Mouse (Mus musculus): ENCODE measurements around the gene Tars2.

Gene Tars2

DNA sequence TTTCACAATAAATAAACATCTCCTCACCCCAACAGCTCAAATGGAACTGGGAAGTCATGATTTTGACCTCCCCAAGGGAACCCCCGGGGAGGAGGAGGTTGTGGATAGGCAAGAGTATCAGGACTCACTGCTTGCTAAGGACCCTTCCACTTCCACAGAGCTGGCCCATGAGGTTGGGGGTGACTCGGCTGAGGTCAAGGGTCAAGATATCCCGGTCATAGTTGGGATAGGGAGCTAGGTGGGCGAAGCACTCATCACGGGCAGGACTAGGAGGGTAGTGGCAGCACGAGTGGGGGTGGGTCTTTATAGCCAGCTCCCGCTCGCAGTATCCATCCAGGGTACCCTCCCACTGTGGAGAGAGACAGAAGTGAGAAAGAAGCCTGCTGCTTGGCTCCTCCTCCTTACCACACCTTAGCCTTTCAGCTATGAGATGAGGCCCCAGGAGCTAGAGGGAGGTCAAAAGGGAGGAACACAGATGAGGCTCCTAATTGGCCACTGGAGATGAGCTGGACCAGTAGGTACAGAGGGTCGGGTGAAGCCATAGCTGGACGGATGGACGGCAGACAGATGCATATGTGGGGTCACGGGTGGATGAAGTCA, 24.8 kb downstream of the Tars2 start:
- ATAC-seq (ENCODE audit: insufficient number of reproducible peaks, low FRiP score, low TSS enrichment): no peak

DNA sequence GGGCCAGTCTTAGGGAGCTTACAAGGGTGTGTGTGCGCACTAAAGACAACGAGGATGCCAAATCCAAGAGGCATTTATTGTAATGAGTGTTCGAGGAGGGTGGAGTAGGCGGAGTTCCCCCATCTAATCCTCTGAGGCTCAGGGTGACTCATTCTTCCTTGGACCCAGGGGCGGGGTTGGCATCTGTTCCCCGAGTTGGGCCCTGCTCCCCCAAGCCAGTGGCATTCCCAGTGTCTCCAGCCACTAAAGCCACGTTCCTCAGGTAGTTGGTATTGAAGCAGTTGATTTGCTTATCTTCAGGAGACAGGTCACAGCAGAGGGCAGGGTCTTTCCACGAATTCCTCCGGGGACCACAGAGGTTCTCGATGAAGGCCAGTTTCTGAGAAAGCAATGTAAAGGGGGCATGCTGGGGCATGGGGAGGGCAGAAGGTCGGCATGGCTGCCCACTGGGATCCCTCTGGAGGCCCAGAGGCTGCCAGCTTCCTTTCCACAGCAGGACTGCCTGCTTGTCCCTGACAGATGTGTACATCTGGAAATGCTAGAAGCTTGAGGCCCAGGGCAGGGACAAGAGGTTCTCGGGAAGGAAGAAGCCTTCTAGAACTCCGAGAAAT, 25.8 kb downstream of the Tars2 start:
- no peak for ATAC-seq (ENCODE audit: insufficient number of reproducible peaks, low FRiP score, low TSS enrichment)

DNA sequence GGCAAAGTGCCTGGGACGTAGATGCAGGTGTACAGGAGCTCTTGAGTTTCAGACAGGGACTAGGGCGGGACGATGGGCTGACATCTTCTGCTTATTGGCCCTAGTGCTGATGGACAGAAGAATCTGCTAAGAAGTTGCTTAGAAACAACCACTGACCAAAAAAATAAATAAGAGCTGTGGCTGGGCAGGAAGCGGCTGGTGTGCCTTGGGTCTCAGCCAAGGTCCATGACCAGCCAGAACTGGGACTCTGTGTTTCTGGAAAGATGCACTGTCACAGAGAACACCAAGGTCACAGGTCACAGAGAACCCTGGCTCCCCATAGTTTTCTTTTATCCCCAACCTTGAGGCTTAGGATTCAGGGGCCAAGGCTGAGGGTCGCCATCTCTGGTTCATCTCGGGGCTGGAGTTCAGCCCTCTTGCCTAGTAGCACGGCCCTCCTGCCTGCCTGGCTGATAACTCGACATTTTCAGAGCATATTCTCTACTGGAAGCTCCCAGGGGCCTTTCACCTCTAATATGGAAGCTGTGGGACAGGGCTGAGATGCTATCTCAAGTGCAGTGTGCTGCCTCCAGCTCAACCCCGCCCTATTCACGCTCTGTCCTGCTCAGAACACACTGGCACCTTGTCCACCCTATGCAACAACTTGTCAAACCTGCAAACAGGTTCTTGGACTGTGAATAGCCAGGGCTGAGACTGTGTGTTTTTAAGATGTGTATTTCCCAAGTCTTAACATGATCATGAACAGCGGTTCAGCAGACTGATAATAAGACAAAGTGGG, 27.1 kb downstream of the Tars2 start:
- ATAC-seq (ENCODE audit: insufficient number of reproducible peaks, low FRiP score, low TSS enrichment): no peak

DNA sequence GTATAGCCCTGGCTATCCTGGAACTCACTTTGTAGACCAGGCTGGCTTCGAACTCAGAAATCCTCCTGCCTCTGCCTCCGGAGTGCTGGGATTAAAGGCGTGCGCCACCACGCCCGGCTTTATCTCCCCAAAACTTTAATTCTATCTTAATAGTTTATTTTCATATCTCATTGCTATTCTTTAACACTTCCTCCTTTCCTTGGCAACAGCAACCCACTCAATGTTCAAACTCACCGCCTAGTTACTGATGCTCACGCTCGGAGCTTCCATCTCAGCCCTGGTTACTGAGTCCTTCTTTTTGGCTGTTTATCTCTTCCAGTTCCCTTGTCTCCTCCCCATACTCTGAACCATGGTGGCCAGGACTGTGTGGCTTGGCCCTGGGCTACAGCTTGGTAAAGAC, 27.7 kb downstream of the Tars2 start:
- no peak for ATAC-seq (ENCODE audit: insufficient number of reproducible peaks, low FRiP score, low TSS enrichment)

DNA sequence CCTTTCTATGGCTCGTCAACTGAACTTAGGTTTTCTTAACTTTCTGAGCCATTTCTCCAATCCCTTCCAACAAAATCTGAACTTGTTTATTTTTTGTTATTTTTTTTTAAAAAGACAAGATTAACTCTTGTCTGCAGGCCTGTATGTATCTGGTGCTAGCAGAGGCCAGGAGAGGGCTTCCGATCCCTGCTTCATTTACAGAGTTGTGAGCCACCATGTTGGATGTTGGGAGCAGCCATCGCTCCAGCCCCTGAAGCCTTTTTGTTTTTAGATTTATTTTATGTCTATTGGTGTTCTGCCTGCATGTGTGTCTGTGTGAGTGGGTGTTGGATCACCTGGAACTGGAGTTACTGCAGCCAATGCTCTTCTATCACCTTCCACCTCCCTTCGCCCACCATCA, 28.2 kb downstream of the Tars2 start:
- no peak for ATAC-seq (ENCODE audit: insufficient number of reproducible peaks, low FRiP score, low TSS enrichment)

DNA sequence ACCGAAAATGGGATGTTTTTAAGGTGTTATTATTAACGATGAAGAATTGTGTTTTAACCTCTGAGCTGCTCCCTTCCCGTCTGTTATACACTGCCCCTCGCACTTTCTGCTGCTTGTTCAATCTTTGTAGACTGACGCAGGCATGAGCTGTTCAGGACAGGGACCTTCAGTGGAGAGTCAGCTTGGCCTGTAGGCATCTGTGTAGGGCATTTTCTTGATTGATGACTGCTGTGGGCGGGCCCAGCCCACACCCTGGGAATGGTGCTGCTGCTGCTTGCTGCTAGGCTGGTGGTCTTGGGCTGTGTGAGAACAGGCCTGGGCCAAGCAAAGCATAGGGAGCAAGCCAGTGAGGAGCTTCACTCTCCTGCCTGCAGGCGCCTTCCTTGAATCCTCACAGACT, 29.6 kb downstream of the Tars2 start:
- ATAC-seq (ENCODE audit: insufficient number of reproducible peaks, low FRiP score, low TSS enrichment): no peak

DNA sequence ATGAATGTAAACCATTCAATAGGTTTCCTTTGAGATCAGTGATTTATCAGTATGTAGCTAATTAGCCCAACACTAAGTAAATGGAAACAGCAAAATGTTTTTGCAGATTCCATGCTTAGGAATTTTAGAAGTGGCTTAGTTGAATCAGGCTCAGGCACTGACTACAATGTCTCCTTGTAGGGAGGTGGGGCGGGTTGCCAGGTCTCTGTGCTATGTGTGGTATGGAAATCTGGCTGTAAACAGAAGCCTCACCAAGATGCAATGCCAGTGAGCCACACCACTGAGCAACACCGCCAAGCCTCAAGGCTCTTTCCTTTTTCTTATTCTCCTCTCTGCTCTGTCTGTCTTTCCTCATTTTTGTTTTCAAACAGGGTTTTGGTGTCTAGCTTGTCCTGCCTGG, 31.1 kb downstream of the Tars2 start:
- ATAC-seq (ENCODE audit: insufficient number of reproducible peaks, low FRiP score, low TSS enrichment): no peak

DNA sequence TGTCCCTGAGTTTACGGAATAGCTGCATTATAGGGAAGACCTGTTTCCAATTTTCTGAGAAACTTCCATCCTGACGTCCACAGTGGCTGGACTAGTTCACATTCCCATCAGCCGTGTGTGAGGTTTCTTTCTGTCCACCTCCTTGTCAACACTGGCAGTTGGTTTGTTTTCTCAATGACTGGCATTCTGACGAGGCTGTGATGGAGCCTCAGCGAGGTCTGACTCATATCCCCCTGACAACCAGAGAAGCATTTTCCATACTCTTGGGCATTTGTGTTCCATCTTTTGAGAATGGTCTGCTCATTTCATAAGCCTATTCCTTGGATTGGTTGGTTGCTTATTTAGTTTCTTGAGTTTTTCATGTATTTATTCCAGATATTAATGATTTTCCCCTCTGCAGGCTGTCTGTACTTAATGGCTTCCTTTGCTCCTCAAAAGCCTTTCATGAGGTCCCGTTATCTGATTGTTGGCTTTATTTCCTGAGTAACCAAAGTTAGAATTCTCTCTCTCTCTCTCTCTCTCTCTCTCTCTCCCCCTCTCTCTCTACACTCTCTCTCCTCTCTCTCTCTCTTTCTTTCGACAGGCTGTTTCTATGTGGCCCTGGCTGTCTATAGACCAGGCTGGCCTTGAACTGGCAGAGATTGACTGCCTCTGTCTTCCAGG, 33.2 kb downstream of the Tars2 start:
- no peak for ATAC-seq (ENCODE audit: insufficient number of reproducible peaks, low FRiP score, low TSS enrichment)

DNA sequence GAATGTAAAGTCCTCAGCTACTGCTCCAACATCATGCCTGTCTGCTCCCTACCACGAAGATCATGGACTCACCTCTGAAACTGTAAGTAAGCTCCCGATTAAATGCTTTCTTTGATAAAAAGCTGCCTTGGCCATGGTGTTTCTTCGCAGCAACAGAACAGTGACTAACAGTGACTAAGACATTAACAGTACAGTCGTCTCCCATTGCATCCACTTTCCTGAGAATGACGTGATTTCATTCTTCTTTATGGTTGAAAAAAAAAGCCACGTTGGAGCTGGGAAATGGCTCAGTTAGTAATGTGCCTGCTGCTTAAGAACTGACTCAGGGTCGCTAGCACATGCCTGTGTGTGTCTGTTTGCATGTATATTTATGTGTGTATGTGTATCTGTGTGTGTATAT, 34.1 kb downstream of the Tars2 start:
- ATAC-seq (ENCODE audit: insufficient number of reproducible peaks, low FRiP score, low TSS enrichment): no peak

DNA sequence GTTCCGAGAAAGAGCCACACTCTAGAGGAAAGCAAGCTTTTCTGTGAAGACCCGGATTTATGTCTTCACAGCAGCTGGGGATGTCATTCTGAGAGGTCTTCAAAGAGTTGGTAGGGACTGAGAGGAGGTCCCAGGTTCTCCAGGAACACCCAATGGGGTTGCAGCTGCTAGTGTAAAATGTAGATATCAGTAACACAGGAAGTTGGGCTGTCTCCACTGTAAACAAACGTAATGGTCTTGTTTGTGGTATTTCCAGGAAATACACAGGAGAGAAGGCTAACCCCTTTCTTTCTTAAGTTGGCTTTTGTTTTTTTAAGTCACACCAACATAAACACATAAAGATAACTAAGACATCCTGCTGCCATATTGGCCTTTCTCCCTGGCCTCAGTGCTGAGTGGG, 37.6 kb downstream of the Tars2 start:
- ATAC-seq (ENCODE audit: insufficient number of reproducible peaks, low FRiP score, low TSS enrichment): no peak

DNA sequence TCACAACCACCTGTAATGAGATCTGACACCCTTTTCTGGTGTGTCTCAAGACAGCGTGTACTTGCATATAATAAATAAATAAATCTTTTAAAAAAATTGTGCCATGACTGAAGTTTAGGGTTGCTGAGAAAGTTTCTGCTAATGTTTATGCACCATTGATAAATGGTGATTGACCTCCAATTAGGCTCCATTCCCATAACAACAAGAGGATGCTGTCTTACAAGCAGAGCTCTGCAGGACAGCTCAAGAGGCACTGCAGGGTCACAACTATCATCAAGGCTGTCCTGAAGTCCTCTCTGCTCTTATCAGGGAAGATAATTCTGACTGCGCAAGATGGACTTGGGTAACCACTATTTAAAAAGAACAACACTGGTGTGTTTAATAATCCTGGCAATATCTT, 41.9 kb downstream of the Tars2 start:
- ATAC-seq (ENCODE audit: insufficient number of reproducible peaks, low FRiP score, low TSS enrichment): no peak

DNA sequence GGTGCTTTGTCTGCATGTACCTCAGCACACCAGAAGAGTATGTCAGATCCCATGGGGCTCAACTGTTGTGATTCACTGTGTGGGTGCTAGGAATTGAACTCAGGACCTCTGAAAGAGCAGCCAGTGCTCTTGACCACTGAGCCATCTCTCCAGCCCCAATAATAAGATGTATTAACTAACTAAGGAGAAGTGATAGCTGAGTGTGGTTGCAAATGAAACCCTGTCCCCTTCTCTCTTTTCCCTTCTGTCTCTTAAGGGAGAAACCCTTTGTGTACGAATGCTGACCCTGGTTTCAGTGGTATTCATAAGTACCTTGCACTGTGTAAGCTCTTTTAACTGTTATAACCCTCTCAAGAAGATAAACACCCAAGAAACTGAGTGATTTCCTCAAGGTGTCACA, 43.9 kb downstream of the Tars2 start:
- no peak for ATAC-seq (ENCODE audit: insufficient number of reproducible peaks, low FRiP score, low TSS enrichment)

DNA sequence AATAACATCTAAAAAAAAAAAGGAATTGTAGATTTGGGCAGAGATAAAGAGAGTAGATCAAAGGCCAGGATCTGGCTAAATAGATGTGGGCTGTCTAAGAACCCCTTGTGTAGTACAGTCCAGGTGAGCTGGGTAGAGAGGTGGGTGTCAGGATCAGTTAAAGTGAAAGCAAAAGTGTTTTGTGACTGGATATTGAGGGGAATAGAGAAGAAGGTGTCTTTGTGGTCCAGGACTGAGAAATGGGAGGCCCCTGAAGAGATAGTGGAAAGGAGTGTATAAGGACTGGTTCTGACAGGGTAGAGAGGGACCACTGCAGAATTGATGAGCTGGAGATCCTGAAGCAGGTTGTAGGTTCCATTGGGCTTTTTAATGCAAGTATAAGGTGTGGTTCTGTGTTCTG, 50.0 kb downstream of the Tars2 start:
- ATAC-seq (ENCODE audit: insufficient number of reproducible peaks, low FRiP score, low TSS enrichment): no peak

DNA sequence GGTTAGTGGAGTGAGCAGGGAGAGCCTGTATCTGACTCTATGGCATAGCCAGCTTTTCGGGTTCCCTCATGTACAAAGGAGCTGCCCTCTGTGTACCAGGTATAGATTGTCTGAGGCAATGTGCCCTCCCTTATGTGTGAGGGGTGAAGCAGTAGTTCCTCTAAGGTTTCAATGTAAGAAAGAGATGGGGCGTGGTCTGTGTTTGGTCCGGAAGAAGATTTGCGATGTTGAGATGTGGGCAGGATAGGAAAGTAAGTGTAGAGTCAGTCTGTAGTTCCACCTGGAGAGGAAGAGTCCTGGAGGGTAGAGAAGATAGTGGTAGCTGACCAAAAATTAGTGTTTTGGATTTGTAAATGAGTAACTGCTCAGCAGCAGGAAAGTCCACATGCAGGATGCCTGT, 51.0 kb downstream of the Tars2 start:
- no peak for ATAC-seq (ENCODE audit: insufficient number of reproducible peaks, low FRiP score, low TSS enrichment)

DNA sequence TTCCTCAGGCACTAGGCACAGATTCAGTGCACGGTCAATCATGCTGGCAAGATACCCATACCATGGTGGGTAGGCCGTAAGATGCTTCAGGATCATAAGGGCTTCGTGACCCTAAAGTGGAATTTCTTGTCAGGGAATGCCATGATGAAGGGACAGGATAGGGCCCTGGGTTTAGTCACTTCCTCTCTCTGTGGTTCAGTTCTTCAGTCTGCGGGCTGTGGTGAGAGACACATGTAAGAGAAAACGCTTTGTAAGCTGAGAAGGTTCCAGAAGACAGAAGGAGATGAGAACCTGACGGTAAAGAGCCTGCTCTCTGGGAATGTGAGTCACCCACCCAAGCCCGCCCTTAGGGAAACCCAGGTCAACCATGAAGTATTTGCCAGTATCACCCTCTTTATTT, 52.5 kb downstream of the Tars2 start:
- ATAC-seq (ENCODE audit: insufficient number of reproducible peaks, low FRiP score, low TSS enrichment): no peak

DNA sequence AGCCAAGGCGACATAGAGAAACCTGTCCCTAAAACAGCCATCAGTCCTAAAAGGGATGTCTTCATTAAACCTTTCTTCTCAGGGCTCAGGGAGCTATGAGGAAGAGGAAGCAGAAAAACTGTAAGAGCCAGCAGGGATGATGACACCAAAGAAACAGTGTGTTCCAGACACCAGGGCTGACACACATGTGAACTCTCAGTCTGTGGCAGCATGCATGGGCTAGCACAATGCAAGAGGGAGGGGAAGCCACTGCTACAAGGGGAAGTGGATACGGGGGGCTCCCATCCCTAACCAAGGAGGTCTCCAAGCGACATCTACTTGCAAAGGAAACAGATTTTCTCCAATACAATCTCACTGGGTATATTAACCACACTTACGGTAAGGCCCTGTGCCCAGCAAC, 53.7 kb downstream of the Tars2 start:
- no peak for ATAC-seq (ENCODE audit: insufficient number of reproducible peaks, low FRiP score, low TSS enrichment)

DNA sequence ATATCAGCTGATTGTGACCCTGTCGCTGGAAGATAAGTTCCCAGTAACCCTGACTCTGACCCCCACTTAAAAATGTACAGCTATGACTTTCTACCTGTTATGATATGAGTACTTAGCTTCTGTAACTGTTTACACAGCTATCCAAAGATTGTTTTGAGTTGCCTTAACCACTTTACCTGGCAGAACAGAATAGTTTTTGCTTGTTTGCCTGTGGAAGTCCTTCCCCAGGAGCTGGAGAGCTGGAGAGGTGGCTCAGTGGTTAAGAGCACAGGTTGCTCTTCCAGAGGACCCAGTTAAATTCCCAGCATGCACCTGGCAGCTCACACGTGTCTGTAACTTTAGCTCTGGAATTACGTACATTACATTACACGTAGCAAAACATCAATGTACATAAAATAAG, 55.4 kb downstream of the Tars2 start:
- ATAC-seq (ENCODE audit: insufficient number of reproducible peaks, low FRiP score, low TSS enrichment): no peak

DNA sequence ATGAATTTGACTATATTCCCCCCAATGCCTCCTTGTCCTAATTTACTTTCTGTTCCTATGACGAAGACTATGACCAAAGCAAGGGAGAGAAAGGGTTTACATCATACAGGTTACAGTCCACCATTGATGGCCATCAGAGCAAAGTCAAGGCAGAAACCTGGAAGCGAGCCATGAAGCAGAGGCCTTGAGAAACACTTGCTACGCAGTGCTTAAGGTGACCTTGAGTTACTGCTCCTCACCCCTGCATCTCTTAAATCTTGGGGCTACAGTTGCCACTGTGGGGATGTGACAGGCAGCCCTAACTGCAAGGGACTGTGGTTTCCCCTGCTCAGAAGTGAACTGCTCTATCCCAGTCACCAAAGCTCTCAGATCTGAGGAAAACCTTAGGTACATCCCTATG, 56.7 kb downstream of the Tars2 start:
- no peak for ATAC-seq (ENCODE audit: insufficient number of reproducible peaks, low FRiP score, low TSS enrichment)

DNA sequence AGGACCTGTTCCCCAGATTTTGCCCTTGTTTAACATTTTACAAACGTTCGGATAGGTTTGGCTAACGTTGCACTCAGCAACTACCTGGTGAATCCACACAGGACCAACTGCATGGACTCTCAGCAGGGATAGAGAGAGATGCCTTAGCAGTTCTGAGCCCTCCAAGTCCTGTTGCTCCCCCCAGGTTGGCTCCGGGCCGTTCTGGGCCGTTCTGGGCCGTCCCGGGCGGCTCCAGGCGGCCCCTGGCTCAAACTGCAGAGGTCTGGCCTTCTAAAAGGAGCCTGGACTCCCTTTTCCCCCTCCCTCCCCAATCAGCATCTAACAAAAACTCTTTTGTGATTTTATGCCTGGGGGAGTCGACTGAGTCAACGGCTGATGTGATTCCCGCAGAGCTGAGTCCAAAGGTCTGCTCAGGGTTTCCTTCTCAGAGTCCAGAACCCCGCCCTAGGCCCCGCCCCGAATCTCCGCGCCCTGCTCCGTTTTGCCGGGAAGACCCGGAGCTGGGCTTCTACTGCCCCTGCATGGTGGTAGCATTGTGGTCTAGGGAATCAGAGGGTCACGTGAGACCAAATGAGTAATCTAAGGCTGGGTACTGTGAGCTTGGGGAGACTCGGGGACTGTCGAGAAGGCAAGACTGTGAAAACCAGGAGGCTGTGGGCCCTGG, 58.0 kb downstream of the Tars2 start:
- ATAC-seq (ENCODE audit: insufficient number of reproducible peaks, low FRiP score, low TSS enrichment): 0 out of 2 replicates have a peak, but pooled peaks have one; percentile 28

DNA sequence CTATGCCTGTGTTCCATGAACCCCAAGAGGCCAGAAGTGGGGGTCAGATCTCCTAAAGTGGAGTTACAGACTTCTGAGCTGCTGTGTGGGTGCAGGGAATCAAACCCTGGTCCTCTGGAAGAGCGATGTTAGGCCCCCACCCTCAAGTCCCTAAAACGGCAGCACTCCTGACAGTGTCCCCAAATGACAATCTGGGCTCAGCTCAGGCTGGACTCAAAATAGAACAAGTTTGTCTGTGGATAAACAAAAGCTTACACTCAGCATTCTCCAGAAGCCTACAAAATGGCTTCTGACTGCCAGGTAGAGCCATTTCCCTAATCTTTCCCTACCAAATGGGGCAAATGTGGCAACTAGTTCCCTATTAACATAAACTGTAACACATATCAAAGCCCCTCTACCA, 58.9 kb downstream of the Tars2 start:
- no peak for ATAC-seq (ENCODE audit: insufficient number of reproducible peaks, low FRiP score, low TSS enrichment)

DNA sequence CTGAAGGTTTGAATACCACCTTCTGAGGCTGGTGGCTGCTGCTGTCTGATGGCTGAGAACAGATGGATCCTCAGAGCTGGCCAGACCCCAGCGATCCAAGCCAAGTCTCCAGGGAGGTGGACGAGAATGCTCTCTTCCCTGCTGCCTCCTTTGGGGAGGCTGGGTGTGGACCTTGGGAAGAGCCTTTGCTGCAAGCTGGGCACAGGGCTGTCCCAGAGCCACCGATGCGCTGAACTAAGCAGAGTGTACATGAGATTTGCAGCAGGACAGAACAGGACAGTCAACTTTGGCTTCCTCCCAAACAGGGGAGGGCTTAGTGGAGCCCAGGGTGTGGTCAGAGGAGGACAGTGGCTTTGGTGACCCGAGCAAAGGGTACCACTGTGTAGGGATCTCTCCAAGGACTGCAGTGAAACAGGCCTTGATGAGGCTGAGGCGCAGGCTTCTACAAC, 59.7 kb downstream of the Tars2 start:
- ATAC-seq (ENCODE audit: insufficient number of reproducible peaks, low FRiP score, low TSS enrichment): peak; percentile 86
